Mouse (Mus musculus) testis, postnatal 14 days (tissue): ENCODE data around the gene Eri3.

ENCODE experiments used
- DNase-seq: peaks from one replicate; pipeline ENCODE4 v3.0.0; 2021; ENCODE audit warnings: low spot score

The Eri3 gene

GRCm38 (mm10) chr4:117550140-117550851 is at the start of gene Eri3:
TSS of gene Eri3 (plus strand) at chr4:117550365.
- peak; percentile 98 for DNase-seq

DNA sequence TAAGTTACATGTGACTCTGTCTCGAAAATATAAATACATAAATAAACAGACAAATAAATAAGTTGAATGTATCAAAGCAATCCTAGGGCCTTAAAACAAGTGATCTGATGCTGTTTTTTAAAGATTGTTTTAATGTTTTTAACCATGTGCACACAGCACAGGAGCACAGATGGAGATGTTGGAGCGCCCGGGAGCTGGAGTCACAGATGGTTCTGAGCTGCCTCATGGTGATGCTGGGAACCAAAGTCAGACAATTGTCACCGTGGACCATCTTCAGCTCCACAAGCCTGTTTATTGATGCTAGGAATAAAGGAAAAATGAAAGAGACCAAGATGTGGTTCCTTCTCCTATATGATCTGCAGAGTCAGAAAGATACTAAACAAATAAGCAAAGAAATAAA is 31.9 kb upstream of the Eri3 start:
- DNase-seq, result no peak

- DNase-seq, result no peak
These were observed 28.8 kb upstream of the Eri3 start for GRCm38 (mm10) chr4:117521350-117521749.

- DNase-seq, result no peak
These were observed 24.2 kb upstream of the Eri3 start for GRCm38 (mm10) chr4:117525990-117526389.

- DNase-seq, result no peak
These were observed 22.9 kb upstream of the Eri3 start for GRCm38 (mm10) chr4:117527116-117527899.

GRCm38 (mm10) chr4:117527952-117528351 is 22.2 kb upstream of the Eri3 start:
- DNase-seq, result no peak

GRCm38 (mm10) chr4:117529843-117530242 is 20.3 kb upstream of the Eri3 start:
- no peak for DNase-seq

GRCm38 (mm10) chr4:117535496-117536200 is 14.5 kb upstream of the Eri3 start:
- no peak for DNase-seq

DNA sequence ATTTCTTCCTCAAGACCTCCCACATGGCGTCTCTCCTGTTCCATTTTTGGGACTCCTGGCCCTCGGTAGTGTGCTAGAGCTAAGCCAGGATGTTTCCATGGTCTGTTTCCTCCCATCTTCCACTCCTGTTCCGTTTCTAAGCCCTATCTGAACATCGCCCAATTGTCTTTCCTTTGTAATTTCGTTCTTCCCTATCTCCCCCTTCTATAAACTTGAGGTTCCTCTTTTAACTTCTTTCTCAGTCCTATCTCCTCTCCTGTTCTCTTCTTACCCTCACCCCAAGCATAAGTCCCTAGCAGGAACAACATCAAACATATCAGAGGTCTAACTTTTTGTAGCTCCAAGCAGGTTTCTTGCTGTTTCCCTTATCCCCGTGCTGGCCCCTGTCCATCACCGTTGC is 13.2 kb upstream of the Eri3 start:
- no peak for DNase-seq

GRCm38 (mm10) chr4:117539329-117539980 is 10.7 kb upstream of the Eri3 start:
- no peak for DNase-seq

GRCm38 (mm10) chr4:117540571-117540970 is 9.6 kb upstream of the Eri3 start:
- no peak for DNase-seq

GRCm38 (mm10) chr4:117545448-117545847 is 4.7 kb upstream of the Eri3 start:
- DNase-seq, result no peak

GRCm38 (mm10) chr4:117546616-117547015 is 3.5 kb upstream of the Eri3 start:
- DNase-seq, result no peak

- DNase-seq, result no peak
These were observed 589 bp upstream of the Eri3 start for GRCm38 (mm10) chr4:117549576-117549975.

- DNase-seq, result peak; percentile 24
These were observed 1.2 kb downstream of the Eri3 start for GRCm38 (mm10) chr4:117551144-117552000.

DNA sequence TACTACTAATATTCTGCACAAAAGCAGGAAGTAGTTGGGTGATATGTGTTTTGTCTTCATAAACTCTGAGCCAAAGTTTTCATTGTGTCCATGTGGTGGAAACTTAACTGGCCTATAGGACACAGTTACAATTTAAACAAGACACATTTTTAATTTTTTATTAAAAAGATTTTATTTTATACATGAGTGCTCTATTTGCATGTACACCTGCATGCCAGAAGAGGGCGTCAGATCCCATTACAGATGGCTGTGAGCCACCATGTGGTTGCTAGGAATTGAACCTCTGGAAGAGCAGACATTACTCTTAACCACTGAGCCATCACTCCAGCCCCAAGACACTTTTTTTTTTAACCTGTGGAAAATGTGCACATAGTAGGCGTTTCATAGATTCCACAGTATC is 5.3 kb downstream of the Eri3 start:
- DNase-seq, result no peak

DNA sequence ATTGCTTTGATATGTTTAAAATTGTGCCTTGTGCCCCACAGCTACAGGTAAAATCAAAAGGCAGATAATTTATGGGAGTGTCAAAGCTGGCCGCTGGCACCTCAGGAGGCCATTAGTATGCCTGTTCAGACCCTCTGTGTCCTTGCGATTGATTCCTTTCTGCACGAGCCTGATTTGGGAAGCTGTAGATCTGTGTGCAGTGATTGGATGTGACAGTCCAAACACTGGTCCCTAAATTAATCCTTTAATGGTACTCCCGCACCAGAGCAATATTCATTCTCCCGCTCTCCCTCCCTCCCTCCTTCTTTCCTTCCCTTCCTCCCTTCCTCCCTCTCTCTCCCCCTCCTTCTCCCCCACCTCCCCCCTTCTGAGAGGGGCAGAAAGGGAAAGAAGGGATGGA is 6.2 kb downstream of the Eri3 start:
- DNase-seq, result no peak

DNA sequence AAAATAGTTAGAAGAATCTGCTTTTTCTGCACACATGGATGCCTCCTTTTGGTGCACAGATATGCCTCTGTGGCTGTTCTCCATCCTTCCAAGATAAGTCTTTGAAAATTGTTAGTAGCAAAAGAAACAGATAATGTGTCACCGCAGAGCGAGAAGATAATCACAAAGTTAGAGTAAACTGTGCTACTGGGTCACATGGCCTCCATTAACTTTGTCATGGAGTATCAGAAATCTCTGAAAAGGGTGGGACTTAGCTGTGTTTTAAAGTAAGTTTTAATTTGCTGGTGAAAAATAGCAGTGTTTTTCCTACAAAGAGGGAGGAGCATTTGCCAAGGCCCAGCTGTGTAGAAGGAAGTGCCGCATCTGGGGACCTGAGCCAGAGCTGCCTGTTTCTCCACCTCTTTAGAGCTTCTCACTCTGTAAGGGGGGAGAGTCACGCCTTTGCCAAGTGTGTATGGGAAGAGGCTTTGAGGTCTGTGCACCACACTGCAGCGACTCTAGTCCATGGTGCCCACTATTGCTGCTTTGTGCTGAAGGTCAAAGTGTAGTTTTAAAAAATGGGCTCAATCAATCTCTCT is 7.0 kb downstream of the Eri3 start:
- DNase-seq, result no peak

DNA sequence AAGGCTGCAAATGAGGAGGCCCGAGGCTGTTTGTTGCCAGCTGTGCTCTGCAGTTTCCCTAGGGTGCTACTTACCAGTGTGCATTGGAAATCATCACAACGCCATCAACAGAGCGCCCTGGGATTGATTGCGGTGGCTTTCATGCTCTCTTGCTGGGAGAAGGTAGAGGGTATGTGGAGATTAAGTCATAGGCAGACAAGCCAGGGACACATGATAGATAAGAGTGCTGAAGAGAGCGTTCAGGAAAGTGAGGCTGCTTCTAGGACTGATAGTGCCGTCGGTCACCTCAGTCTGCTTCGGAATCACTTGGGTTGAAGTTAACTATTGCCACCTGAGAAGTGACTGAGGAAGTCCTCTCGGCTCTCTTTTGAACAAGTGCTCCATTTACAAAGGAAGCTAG is 13.8 kb downstream of the Eri3 start:
- DNase-seq, result no peak

DNA sequence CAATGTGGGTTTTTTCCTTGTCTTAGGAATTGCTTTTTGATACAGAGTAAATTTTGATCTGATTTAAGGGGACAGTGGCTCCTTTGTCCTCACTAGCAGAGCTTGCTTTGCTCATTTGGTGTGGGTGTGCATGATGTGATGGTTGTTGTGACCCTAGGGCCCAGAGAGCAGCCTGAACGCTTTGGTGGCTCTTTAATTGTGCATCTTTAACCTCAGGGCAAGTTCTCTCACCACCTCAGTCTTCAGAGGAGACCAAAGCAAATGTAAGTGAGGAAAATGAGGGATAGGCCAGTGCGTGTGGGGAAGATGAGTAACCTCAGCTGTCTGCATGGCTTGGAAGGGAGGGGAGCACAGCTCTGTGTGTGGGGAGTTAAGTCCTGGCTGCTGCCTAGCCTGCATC is 18.7 kb downstream of the Eri3 start:
- no peak for DNase-seq

- no peak for DNase-seq
These were observed 20.8 kb downstream of the Eri3 start for GRCm38 (mm10) chr4:117570964-117571363.
